Mouse (Mus musculus): ENCODE measurements around the gene Cnrip1. TPM values are rescaled to one million over a fixed set of nuclear protein-coding genes. Genes with fewer than 3 reads are reported as not detected.
"Not testable (repeated sequence)": the region's sequence is repeated elsewhere in the genome, so short reads cannot be mapped to it uniquely, and the experiment has no call there.

Gene Cnrip1
- total RNA-seq (2021): 1 to 10 TPM; 4.2 to 4.5 TPM

- peak; percentile 62 to 74 for DNase-seq
- intact Hi-C loops (cut with DNase I): loop anchor here (5.0 kb wide), 1 partner anchor 160 kb away; the partner anchor contains the start of gene Pno1
These were observed at the start of gene Cnrip1, which contains the start of gene Plek for GRCm38 (mm10) chr11:17051545-17052475. Gene Cnrip1, plus strand, starts transcription at chr11:17051586. Gene Plek, minus strand, starts transcription at chr11:17052381.

GRCm38 (mm10) chr11:17002739-17003373 is 48.5 kb upstream of the Cnrip1 start:
- intact Hi-C loops (cut with DNase I): no loop called here
- DNase-seq: no peak

- intact Hi-C loops (cut with DNase I): no loop called here
- DNase-seq: no peak
These were observed 47.6 kb upstream of the Cnrip1 start for GRCm38 (mm10) chr11:17003757-17004156.

GRCm38 (mm10) chr11:17004899-17005846 is 46.2 kb upstream of the Cnrip1 start:
- peak in 1 of 2 experiments; percentile 20 for DNase-seq
- intact Hi-C loops (cut with DNase I): no loop called here

GRCm38 (mm10) chr11:17006526-17006925 is 44.9 kb upstream of the Cnrip1 start:
- intact Hi-C loops (cut with DNase I); DNase-seq: not testable (repeated sequence)

- intact Hi-C loops (cut with DNase I): no loop called here
- DNase-seq: no peak
These were observed 43.7 kb upstream of the Cnrip1 start for GRCm38 (mm10) chr11:17007517-17008173.

GRCm38 (mm10) chr11:17008498-17008941 is 42.9 kb upstream of the Cnrip1 start:
- DNase-seq: no peak
- intact Hi-C loops (cut with DNase I): no loop called here

GRCm38 (mm10) chr11:17012948-17013347 is 38.4 kb upstream of the Cnrip1 start:
- DNase-seq: no peak
- intact Hi-C loops (cut with DNase I): no loop called here

- DNase-seq: no peak
- intact Hi-C loops (cut with DNase I): no loop called here
These were observed 32.1 kb upstream of the Cnrip1 start for GRCm38 (mm10) chr11:17019328-17019727.

GRCm38 (mm10) chr11:17023206-17023605 is 28.2 kb upstream of the Cnrip1 start:
- peak in 1 of 2 experiments; percentile 31 for DNase-seq
- intact Hi-C loops (cut with DNase I): no loop called here

- intact Hi-C loops (cut with DNase I): no loop called here
- DNase-seq: no peak
These were observed 27.4 kb upstream of the Cnrip1 start for GRCm38 (mm10) chr11:17023984-17024383.

GRCm38 (mm10) chr11:17045806-17046205 is 5.6 kb upstream of the Cnrip1 start:
- intact Hi-C loops (cut with DNase I): no loop called here
- no peak for DNase-seq

GRCm38 (mm10) chr11:17052476-17053049 is 1.2 kb downstream of the Cnrip1 start:
- DNase-seq: no peak
- intact Hi-C loops (cut with DNase I): loop anchor here (5.0 kb wide), 1 partner anchor 160 kb away; the partner anchor contains the start of gene Pno1

- DNase-seq; intact Hi-C loops (cut with DNase I): not testable (repeated sequence)
These were observed 18.0 kb downstream of the Cnrip1 start for GRCm38 (mm10) chr11:17069360-17069759.

GRCm38 (mm10) chr11:17075656-17076055 is 24.3 kb downstream of the Cnrip1 start:
- no peak for DNase-seq
- intact Hi-C loops (cut with DNase I): no loop called here

GRCm38 (mm10) chr11:17082086-17082485 is 30.7 kb downstream of the Cnrip1 start:
- no peak for DNase-seq
- intact Hi-C loops (cut with DNase I): no loop called here

- intact Hi-C loops (cut with DNase I): no loop called here
- no peak for DNase-seq
These were observed 31.6 kb downstream of the Cnrip1 start for GRCm38 (mm10) chr11:17082953-17083352.

- DNase-seq: no peak
- intact Hi-C loops (cut with DNase I): no loop called here
These were observed 32.1 kb downstream of the Cnrip1 start for GRCm38 (mm10) chr11:17083455-17083854.

- intact Hi-C loops (cut with DNase I): no loop called here
- DNase-seq: no peak
These were observed 32.5 kb downstream of the Cnrip1 start for GRCm38 (mm10) chr11:17083866-17084265.
